Mouse (Mus musculus) erythroblast, embryonic 14.5 days (primary cell): ENCODE results near the gene AU040320.

Experiments used
- GATA1 ChIP-seq: IDR thresholded peaks from 2 replicates; pipeline ENCODE4 v1.6.1; 2012; ENCODE audit warnings: low read length, inconsistent platforms, mixed read lengths
- TAL1 ChIP-seq: IDR thresholded peaks from 3 replicates; pipeline ENCODE4 v1.6.1; 2012; ENCODE audit warnings: low read length, inconsistent platforms, mixed read lengths

DNA sequence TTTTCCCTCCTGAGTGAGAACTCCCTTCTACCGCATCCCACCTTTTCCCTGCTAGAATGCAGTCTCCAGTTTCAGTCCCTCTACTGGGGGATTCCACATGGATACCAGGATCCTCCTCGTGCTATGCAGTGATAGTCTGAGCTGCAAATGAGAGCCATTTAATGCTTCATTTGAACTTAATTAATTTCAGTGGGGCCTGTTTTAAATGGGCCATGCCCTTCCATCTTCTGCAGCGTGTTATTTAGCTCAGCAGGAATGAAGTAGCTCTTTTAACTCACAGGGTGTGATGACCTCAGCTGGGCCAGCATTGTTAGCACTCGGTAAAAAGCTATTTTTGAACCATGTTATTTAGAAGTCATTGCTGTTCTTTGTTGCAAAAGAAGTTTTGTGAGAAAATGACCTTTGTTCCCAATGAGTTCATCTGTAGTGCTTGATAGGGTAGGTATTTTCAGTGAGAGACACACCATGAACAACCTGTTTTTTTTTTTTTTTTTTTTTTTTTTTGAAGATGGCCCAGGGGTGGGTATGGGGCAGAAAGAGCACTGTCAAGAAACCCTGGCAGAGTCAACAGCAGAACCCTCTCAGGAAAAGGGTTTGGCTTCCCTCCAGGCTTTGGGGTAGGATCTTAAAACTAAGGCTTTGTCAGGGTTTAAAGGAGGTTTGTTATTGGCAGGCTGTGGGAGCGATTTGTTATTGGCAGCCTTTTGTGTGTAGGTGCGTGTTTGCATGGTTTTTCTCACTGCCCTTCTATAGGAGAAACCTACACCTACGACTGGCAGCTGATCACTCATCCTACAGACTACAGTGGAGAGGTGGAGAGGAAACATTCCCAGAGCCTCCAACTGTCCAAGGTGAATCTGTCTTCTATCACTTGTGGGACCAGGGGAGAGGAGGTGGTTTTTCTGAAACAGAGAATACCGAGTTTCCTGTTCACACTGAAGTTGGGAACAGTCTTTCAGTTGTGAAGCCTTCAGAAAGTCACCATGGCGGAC lies 69.8 kb downstream of the AU040320 start:
- TF ChIP-seq TAL1 (no peak), GATA1 (no peak)
